Mouse (Mus musculus) cerebellum, adult 2 months (tissue): Measurements from ENCODE around the gene Pgbd5.

Experiments
- CTCF ChIP-seq: fragments of 200-500 bp; IDR thresholded peaks from 2 replicates; pipeline ENCODE4 v1.5.1; 2011; ENCODE audit warnings: low read depth, mild to moderate bottlenecking, control low read depth, low read length, moderate library complexity, borderline replicate concordance; ENCODE audit not compliant: insufficient read depth
- POLR2A ChIP-seq: fragments of 200-500 bp; IDR thresholded peaks from 2 replicates; pipeline ENCODE4 v1.6.1; 2011; ENCODE audit warnings: low read length, control low read depth, borderline replicate concordance; ENCODE audit not compliant: insufficient read depth

GRCm38 (mm10) chr8:124361773-124362427 lies 77.6 kb downstream of the Pgbd5 start:
- TF ChIP-seq POLR2A (no peak), CTCF (no peak)
